In genomic region chr19:6181629-6182028, GRCm38 (mm10) we compare ENCODE assay signal across 12 mouse cellular contexts. TPM values are rescaled to one million over a fixed set of nuclear protein-coding genes. Genes with fewer than 3 reads are reported as not detected.
DNase-seq lines count a peak whose midpoint lies in the region; ATAC-seq lines count a peak whose summit lies in the region.
"Had no signal": no experiment of that assay in that cellular context is flagged by ENCODE, and none has a peak within 500 bp of the region (broad histone marks: within the 10 kb centered on the region; RNA-seq: fewer than 3 reads in every experiment).

No protein-coding gene starts in this region.

- WGBS in kidney, embryonic 16.5 days, result 11% methylated on average over 5 of the region's 5 CpGs

- no peak overlapping the region for H3K9ac ChIP-seq in kidney, embryonic 16.5 days (replicated peaks; ENCODE audit: low read length)
- H3K9ac ChIP-seq: lung, embryonic 15.5 days; stomach, embryonic 15.5 days had no signal

- H3K4me1 ChIP-seq in kidney, embryonic 16.5 days (ENCODE audit: insufficient read depth, low read length), result no peaks in the 10 kb centered on the region
- H3K4me1 ChIP-seq: lung, embryonic 15.5 days; stomach, embryonic 15.5 days had no signal

- ATAC-seq in kidney, embryonic 16.5 days (ENCODE audit: low FRiP score, low TSS enrichment), result no peak

- no peaks in the 10 kb centered on the region for H3K36me3 ChIP-seq in kidney, embryonic 16.5 days (ENCODE audit: insufficient read depth, low read length)
- H3K36me3 ChIP-seq: lung, embryonic 15.5 days; stomach, embryonic 15.5 days had no signal

- H3K27ac ChIP-seq in kidney, embryonic 16.5 days (ENCODE audit: low read length), result no peak overlapping the region
- H3K27ac ChIP-seq: gastrocnemius, adult 2 months; lung, embryonic 15.5 days; stomach, embryonic 15.5 days had no signal

- no peaks in the 10 kb centered on the region for H3K27me3 ChIP-seq in kidney, embryonic 16.5 days (ENCODE audit: insufficient read depth, low read length)
- H3K27me3 ChIP-seq: lung, embryonic 15.5 days; stomach, embryonic 15.5 days had no signal

- no peak overlapping the region for H3K4me3 ChIP-seq in kidney, embryonic 16.5 days (ENCODE audit: low read length)
- H3K4me3 ChIP-seq: gastrocnemius, adult 2 months; lung, embryonic 15.5 days; stomach, embryonic 15.5 days had no signal

- H3K4me2 ChIP-seq in kidney, embryonic 16.5 days (replicated peaks; ENCODE audit: low read depth, low read length), result no peak overlapping the region
- H3K4me2 ChIP-seq: lung, embryonic 15.5 days; stomach, embryonic 15.5 days had no signal

- peak; percentile 61 for DNase-seq in kidney, postnatal 10 days
- DNase-seq in A20 (ENCODE audit: low read depth, low spot score), result peak; percentile 25
- DNase-seq in NIH3T3 (ENCODE audit: low read depth), result peak; percentile 64
- DNase-seq in forelimb bud, embryonic 11.5 days (ENCODE audit: low read depth, low spot score), result peak; percentile 58
- DNase-seq in cerebellum, adult 8-10 months, result no peak
- DNase-seq in natural killer cell, adult 2 months (ENCODE audit: low spot score in 2 of 2), result no peak
- DNase-seq: gastrocnemius, adult 2 months; kidney, adult 11 months had no signal

- no peaks in the 10 kb centered on the region for H3K9me3 ChIP-seq in kidney, embryonic 16.5 days (ENCODE audit: low read length)
- H3K9me3 ChIP-seq: lung, embryonic 15.5 days; stomach, embryonic 15.5 days had no signal

RNA-seq across cellular contexts. Expression of gene Majin, which starts 2.6 kb away (rescaled TPM):
- polyA plus RNA-seq in kidney, embryonic 16.5 days (2015; fragmentation: Nextera tagmentation; extraction: Ambion mirVana), result not detected in 2 replicates
- polyA plus RNA-seq: heart, embryonic 14.5 days; lung, embryonic 15.5 days; stomach, embryonic 15.5 days had no signal

RNA-seq across cellular contexts. Expression of gene Arl2, which starts 40.3 kb away (rescaled TPM):
- polyA plus RNA-seq in kidney, embryonic 16.5 days (2015; fragmentation: Nextera tagmentation; extraction: Ambion mirVana), result 111 and 113 TPM in 2 replicates

RNA-seq across cellular contexts. Expression of gene Batf2, which starts 40.8 kb away (rescaled TPM):
- polyA plus RNA-seq in kidney, embryonic 16.5 days (2015; fragmentation: Nextera tagmentation; extraction: Ambion mirVana), result 0.47 and 0.84 TPM in 2 replicates
- polyA plus RNA-seq: heart, embryonic 14.5 days had no signal

RNA-seq across cellular contexts. Expression of gene Gpha2, which starts 44.6 kb away (rescaled TPM):
- 0.73 and 1.4 TPM in 2 replicates for polyA plus RNA-seq in kidney, embryonic 16.5 days (2015; fragmentation: Nextera tagmentation; extraction: Ambion mirVana)
- polyA plus RNA-seq: heart, embryonic 14.5 days; lung, embryonic 15.5 days had no signal

RNA-seq across cellular contexts. Expression of gene Snx15, which starts 53.5 kb away (rescaled TPM):
- polyA plus RNA-seq in kidney, embryonic 16.5 days (2015; fragmentation: Nextera tagmentation; extraction: Ambion mirVana), result 33.3 and 36.2 TPM in 2 replicates

Comparison
In these comparisons a context has a peak if more than half of its experiments do, and no peak if none do; other contexts are left out.
1. DNase-seq: peak in kidney, postnatal 10 days (single experiment), A20 (single experiment), NIH3T3 (single experiment) and forelimb bud, embryonic 11.5 days (single experiment); none in cerebellum, adult 8-10 months (single experiment) and natural killer cell, adult 2 months (0 of 2).